Mouse (Mus musculus): ENCODE data around the gene Vav3. TPM values are rescaled to one million over a fixed set of nuclear protein-coding genes. Genes with fewer than 3 reads are reported as not detected.

The Vav3 gene
- polyA plus RNA-seq, 1 experiment from 2014 or later: 9.7 TPM

DNA sequence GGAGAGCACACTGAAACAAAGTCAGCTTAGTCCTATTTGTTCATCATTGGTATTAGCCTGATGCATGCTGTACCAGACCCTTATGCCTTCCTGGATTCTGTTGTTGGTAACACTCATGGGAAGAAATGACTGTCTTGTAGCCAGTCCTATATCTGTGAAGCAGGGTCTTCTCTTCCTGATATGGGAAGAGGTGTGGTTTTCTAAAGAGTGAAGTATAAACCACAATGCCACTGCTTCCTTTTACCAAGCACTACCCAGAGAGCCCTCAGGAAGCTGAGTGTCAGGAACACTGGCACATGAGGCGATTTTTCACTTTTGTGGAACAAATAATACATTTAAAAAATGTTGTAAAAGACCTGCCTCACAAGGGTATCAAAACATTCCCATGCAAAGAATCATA lies 231.0 kb downstream of the Vav3 start:
- Histone ChIP-seq H3K9me3 (ENCODE audit: low read depth, low read length) (no peaks in the 10 kb centered on the region), H3K36me3 (ENCODE audit: insufficient read depth) (no peaks in the 10 kb centered on the region), H3K27ac (ENCODE audit: low read depth) (no peak overlapping the region), H3K4me1 (ENCODE audit: insufficient read depth) (peaks cover 8% of the 10 kb centered on the region; the same call in 1 of the 2 replicates), H3K4me2 (no peak overlapping the region), H3K4me3 (ENCODE audit: low read depth, low read length) (no peak overlapping the region), H3K9ac (no peak overlapping the region), H3K27me3 (ENCODE audit: insufficient read depth, low read length) (no peaks in the 10 kb centered on the region)
- TF ChIP-seq CTCF (IDR thresholded peaks at IDR 0.05; ENCODE audit: low read depth): no peak
- DNase-seq (no peak), ATAC-seq (ENCODE audit: insufficient read depth) (no peak)
- WGBS: 77% methylated on average over 1 of the region's 1 CpGs

DNA sequence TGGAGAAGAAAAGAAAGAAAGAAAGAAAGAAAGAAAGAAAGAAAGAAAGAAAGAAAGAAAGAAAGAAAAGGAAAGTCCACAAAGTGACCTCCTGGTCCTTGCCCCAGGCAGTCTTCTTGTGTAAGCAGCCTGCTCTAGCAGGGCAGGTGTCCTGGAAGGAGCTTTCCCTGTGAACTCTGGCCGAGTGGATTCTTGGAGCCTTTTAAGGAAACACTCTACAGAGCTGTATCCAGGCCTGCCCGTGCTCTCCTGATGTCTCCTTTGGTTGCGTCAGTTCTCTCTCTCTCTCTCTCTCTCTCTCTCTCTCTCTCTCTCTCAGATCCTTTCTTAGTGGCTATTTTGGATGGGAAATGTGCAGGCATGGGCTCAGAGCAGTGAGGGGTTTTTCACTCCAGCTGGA lies 232.4 kb downstream of the Vav3 start:
- Histone ChIP-seq H3K9me3 (ENCODE audit: low read depth, low read length) (no peaks in the 10 kb centered on the region), H3K27ac (ENCODE audit: low read depth) (peak overlapping the region; percentile 10; the same call in 1 of the 2 replicates), H3K27me3 (ENCODE audit: insufficient read depth, low read length) (no peaks in the 10 kb centered on the region), H3K9ac (no peak overlapping the region), H3K4me3 (ENCODE audit: low read depth, low read length) (no peak overlapping the region), H3K4me1 (ENCODE audit: insufficient read depth) (peaks cover 8% of the 10 kb centered on the region; the same call in 1 of the 2 replicates), H3K4me2 (no peak overlapping the region), H3K36me3 (ENCODE audit: insufficient read depth) (no peaks in the 10 kb centered on the region)
- 33% methylated on average over 3 of the region's 3 CpGs for WGBS
- ATAC-seq (ENCODE audit: insufficient read depth) (no peak), DNase-seq (no peak)
- no peak for TF ChIP-seq CTCF (IDR thresholded peaks at IDR 0.05; ENCODE audit: low read depth)

GRCm38 (mm10) chr3:109573549-109574146 lies 233.2 kb downstream of the Vav3 start:
- no peak for TF ChIP-seq CTCF (IDR thresholded peaks at IDR 0.05; ENCODE audit: low read depth)
- H3K4me2 ChIP-seq: peak overlapping the region; percentile 29
- ATAC-seq (ENCODE audit: insufficient read depth): peak; percentile 67
- H3K4me3 ChIP-seq (ENCODE audit: low read depth, low read length): no peak overlapping the region
- peak overlapping the region; percentile 10; the same call in 1 of the 2 replicates for H3K27ac ChIP-seq (ENCODE audit: low read depth)
- H3K27me3 ChIP-seq (ENCODE audit: insufficient read depth, low read length): no peaks in the 10 kb centered on the region
- WGBS: 44% methylated on average over 10 of the region's 10 CpGs
- 0 out of 2 replicates have a peak, but pooled peaks cover 4% of the 10 kb centered on the region for H3K4me1 ChIP-seq (ENCODE audit: insufficient read depth)
- H3K9me3 ChIP-seq (ENCODE audit: low read depth, low read length): no peaks in the 10 kb centered on the region
- H3K36me3 ChIP-seq (ENCODE audit: insufficient read depth): no peaks in the 10 kb centered on the region
- H3K9ac ChIP-seq: no peak overlapping the region
- peak; percentile 45 for DNase-seq

DNA sequence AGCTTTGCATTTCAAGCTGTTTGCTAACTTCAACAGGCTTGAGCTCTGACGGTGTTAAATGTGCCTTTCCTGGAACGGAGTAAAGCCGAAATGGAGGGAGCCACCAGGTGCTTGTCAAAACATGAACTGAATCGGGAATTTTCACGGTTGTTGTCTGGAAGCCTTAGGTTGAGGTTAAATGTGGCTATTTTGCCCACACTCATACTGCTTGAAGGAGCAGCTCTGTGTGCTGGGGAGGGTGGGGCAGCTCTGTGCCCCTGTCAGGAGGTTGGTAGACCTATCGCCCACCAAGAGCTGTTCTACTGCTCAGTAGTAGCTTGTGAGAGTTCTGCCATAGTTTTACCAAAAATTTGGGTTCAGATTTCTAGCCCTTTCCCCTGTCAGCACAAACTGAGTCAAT lies 233.7 kb downstream of the Vav3 start:
- WGBS: 41% methylated on average over 6 of the region's 6 CpGs
- H3K27ac ChIP-seq (ENCODE audit: low read depth): peak overlapping the region; percentile 10; the same call in 1 of the 2 replicates
- DNase-seq: no peak
- H3K27me3 ChIP-seq (ENCODE audit: insufficient read depth, low read length): no peaks in the 10 kb centered on the region
- no peak for TF ChIP-seq CTCF (IDR thresholded peaks at IDR 0.05; ENCODE audit: low read depth)
- H3K4me1 ChIP-seq (ENCODE audit: insufficient read depth): no peaks in the 10 kb centered on the region
- H3K36me3 ChIP-seq (ENCODE audit: insufficient read depth): no peaks in the 10 kb centered on the region
- no peak overlapping the region for H3K9ac ChIP-seq
- no peaks in the 10 kb centered on the region for H3K9me3 ChIP-seq (ENCODE audit: low read depth, low read length)
- peak; percentile 30; the same call in 1 of the 2 replicates for ATAC-seq (ENCODE audit: insufficient read depth)
- no peak overlapping the region for H3K4me3 ChIP-seq (ENCODE audit: low read depth, low read length)
- H3K4me2 ChIP-seq: peak overlapping the region; percentile 29

DNA sequence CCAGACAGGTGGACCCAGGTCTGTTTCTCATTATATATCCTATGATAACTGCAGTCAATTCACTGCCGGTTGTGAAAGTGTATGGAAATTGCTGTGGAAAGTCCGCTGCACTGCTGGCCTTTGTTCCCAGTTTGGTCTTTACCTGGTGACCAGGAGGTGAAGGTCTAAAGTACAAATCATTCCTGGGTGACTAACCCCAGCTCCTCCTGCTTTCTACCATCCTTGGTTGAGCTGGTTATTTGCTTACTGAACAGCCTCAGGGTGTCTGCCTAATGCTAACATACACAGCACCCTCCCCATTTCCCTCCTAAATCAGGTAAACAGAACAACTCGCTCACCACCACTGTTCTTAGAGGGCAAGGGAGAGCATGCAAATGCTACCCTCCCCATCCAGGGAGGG lies 237.9 kb downstream of the Vav3 start:
- H3K27ac ChIP-seq (ENCODE audit: low read depth): no peak overlapping the region
- no peak for ATAC-seq (ENCODE audit: insufficient read depth)
- no peak for TF ChIP-seq CTCF (IDR thresholded peaks at IDR 0.05; ENCODE audit: low read depth)
- WGBS: 70% methylated on average over 3 of the region's 3 CpGs
- no peak for DNase-seq
- H3K36me3 ChIP-seq (ENCODE audit: insufficient read depth): no peaks in the 10 kb centered on the region
- no peak overlapping the region for H3K9ac ChIP-seq
- H3K9me3 ChIP-seq (ENCODE audit: low read depth, low read length): no peaks in the 10 kb centered on the region
- no peak overlapping the region for H3K4me2 ChIP-seq
- H3K27me3 ChIP-seq (ENCODE audit: insufficient read depth, low read length): no peaks in the 10 kb centered on the region
- H3K4me3 ChIP-seq (ENCODE audit: low read depth, low read length): no peak overlapping the region
- H3K4me1 ChIP-seq (ENCODE audit: insufficient read depth): no peaks in the 10 kb centered on the region

GRCm38 (mm10) chr3:109578983-109579382 lies 238.5 kb downstream of the Vav3 start:
- no peak for DNase-seq

DNA sequence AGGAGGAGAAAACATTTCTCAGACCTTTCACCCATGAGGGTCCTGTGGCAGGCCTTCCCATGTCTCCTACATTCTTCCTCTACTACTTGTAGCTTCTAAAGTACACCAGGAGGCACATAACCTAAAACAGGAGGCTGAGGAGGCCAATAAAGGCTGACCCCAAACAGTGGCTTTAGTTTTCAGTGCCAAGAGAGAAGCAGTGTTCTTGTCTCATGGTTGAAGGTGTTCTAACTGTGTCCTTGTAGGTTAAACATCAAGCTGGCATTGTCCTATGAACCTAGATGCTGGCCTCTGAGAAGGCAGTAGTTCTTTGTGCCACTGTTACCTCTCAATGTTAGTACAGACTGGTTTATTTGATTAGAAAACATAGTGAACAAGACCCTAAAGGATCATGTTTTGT lies 245.5 kb downstream of the Vav3 start:
- Histone ChIP-seq H3K4me1 (ENCODE audit: insufficient read depth) (no peaks in the 10 kb centered on the region), H3K4me3 (ENCODE audit: low read depth, low read length) (no peak overlapping the region), H3K4me2 (no peak overlapping the region), H3K9ac (no peak overlapping the region), H3K27ac (ENCODE audit: low read depth) (no peak overlapping the region), H3K9me3 (ENCODE audit: low read depth, low read length) (no peaks in the 10 kb centered on the region), H3K27me3 (ENCODE audit: insufficient read depth, low read length) (no peaks in the 10 kb centered on the region), H3K36me3 (ENCODE audit: insufficient read depth) (no peaks in the 10 kb centered on the region)
- DNase-seq (no peak), ATAC-seq (ENCODE audit: insufficient read depth) (no peak)
- no peak for TF ChIP-seq CTCF (IDR thresholded peaks at IDR 0.05; ENCODE audit: low read depth)

More at GRCm38 (mm10) chr3:109578983-109579382, 238.5 kb downstream of the Vav3 start:
- H3K9ac ChIP-seq: no peak overlapping the region
- H3K36me3 ChIP-seq (ENCODE audit: insufficient read depth): no peaks in the 10 kb centered on the region
- H3K4me2 ChIP-seq: no peak overlapping the region
- no peak overlapping the region for H3K27ac ChIP-seq (ENCODE audit: low read depth)
- no peak for TF ChIP-seq CTCF (IDR thresholded peaks at IDR 0.05; ENCODE audit: low read depth)
- no peak for ATAC-seq (ENCODE audit: insufficient read depth)
- 17% methylated on average over 7 of the region's 7 CpGs for WGBS
- no peak overlapping the region for H3K4me3 ChIP-seq (ENCODE audit: low read depth, low read length)
- no peaks in the 10 kb centered on the region for H3K4me1 ChIP-seq (ENCODE audit: insufficient read depth)
- no peaks in the 10 kb centered on the region for H3K9me3 ChIP-seq (ENCODE audit: low read depth, low read length)
- H3K27me3 ChIP-seq (ENCODE audit: insufficient read depth, low read length): no peaks in the 10 kb centered on the region
